Mouse (Mus musculus) cortical plate, adult 2 months (tissue): Measurements from ENCODE around the gene Scube3.

Experiments
- CTCF ChIP-seq: fragments of 200-500 bp; IDR thresholded peaks from 2 replicates; pipeline ENCODE4 v1.5.1; 2011; ENCODE audit warnings: mild to moderate bottlenecking, control low read depth, low read length; ENCODE audit not compliant: insufficient read depth; ENCODE audit errors: extremely low read depth
- POLR2A ChIP-seq: fragments of 200-500 bp; IDR thresholded peaks from 2 replicates; pipeline ENCODE4 v1.6.1; 2011; ENCODE audit warnings: mild to moderate bottlenecking, low read length, control low read depth; ENCODE audit not compliant: insufficient read depth; ENCODE audit errors: extremely low read depth

DNA sequence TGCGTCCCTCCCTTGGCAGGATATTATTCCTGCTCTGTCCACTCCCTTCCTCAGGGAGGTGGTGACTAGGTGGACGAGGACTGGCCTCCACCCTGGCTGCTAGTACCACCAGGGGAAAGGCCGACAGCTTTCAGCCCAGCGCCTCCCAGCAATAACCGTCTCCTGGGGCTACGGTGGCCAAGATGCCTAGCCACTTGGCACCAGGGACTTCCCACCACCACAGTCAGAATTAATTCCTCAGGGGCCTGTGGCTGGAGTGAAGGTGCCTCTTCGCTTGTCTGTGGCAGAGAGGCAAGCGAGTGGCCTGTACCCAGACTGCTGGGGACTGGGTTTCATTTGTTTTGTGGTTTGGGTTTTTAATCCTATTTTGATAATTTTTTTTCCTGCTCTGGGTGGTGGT lies 63.5 kb downstream of the Scube3 start:
- no peak for TF ChIP-seq POLR2A
- no peak for TF ChIP-seq CTCF
